Mouse (Mus musculus): ENCODE measurements around the gene Ankef1.

The Ankef1 gene

GRCm38 (mm10) chr2:136501651-136502050, at the start of gene Ankef1:
Gene Ankef1 (plus strand): TSS chr2:136501910.
- no peak for DNase-seq (ENCODE audit: low read depth)

- DNase-seq (ENCODE audit: low read depth) = no peak
Measured at GRCm38 (mm10) chr2:136456468-136456867, 45.2 kb upstream of the Ankef1 start.

GRCm38 (mm10) chr2:136456875-136457274, 44.8 kb upstream of the Ankef1 start:
- DNase-seq (ENCODE audit: low read depth) = no peak

- no peak for DNase-seq (ENCODE audit: low read depth)
Measured at GRCm38 (mm10) chr2:136477656-136478055, 24.1 kb upstream of the Ankef1 start.

- DNase-seq (ENCODE audit: low read depth) = no peak
Measured at GRCm38 (mm10) chr2:136482269-136482668, 19.4 kb upstream of the Ankef1 start.

GRCm38 (mm10) chr2:136483058-136483457, 18.7 kb upstream of the Ankef1 start:
- DNase-seq (ENCODE audit: low read depth) = no peak

GRCm38 (mm10) chr2:136484955-136485354, 16.8 kb upstream of the Ankef1 start:
- no peak for DNase-seq (ENCODE audit: low read depth)

- no peak for DNase-seq (ENCODE audit: low read depth)
Measured at GRCm38 (mm10) chr2:136485401-136485800, 16.3 kb upstream of the Ankef1 start.

- peak; percentile 74 for DNase-seq (ENCODE audit: low read depth)
Measured at GRCm38 (mm10) chr2:136485815-136486619, 15.7 kb upstream of the Ankef1 start.

- no peak for DNase-seq (ENCODE audit: low read depth)
Measured at GRCm38 (mm10) chr2:136486986-136487385, 14.7 kb upstream of the Ankef1 start.

- DNase-seq (ENCODE audit: low read depth) = no peak
Measured at GRCm38 (mm10) chr2:136511073-136511472, 9.4 kb downstream of the Ankef1 start.

GRCm38 (mm10) chr2:136511756-136512155, 10.0 kb downstream of the Ankef1 start:
- DNase-seq (ENCODE audit: low read depth) = no peak

- DNase-seq (ENCODE audit: low read depth) = no peak
Measured at GRCm38 (mm10) chr2:136512802-136513201, 11.1 kb downstream of the Ankef1 start.

- no peak for DNase-seq (ENCODE audit: low read depth)
Measured at GRCm38 (mm10) chr2:136513806-136514205, 12.1 kb downstream of the Ankef1 start.

- no peak for DNase-seq (ENCODE audit: low read depth)
Measured at GRCm38 (mm10) chr2:136515501-136515900, 13.8 kb downstream of the Ankef1 start.

- no peak for DNase-seq (ENCODE audit: low read depth)
Measured at GRCm38 (mm10) chr2:136528937-136529336, 27.2 kb downstream of the Ankef1 start.

GRCm38 (mm10) chr2:136532033-136532432, 30.3 kb downstream of the Ankef1 start:
- peak; percentile 58 for DNase-seq (ENCODE audit: low read depth)

- no peak for DNase-seq (ENCODE audit: low read depth)
Measured at GRCm38 (mm10) chr2:136558020-136558419, 56.3 kb downstream of the Ankef1 start.

- no peak for DNase-seq (ENCODE audit: low read depth)
Measured at GRCm38 (mm10) chr2:136562336-136562735, 60.6 kb downstream of the Ankef1 start.

- DNase-seq (ENCODE audit: low read depth) = no peak
Measured at GRCm38 (mm10) chr2:136570856-136571255, 69.1 kb downstream of the Ankef1 start.

- DNase-seq (ENCODE audit: low read depth) = no peak
Measured at GRCm38 (mm10) chr2:136582762-136583161, 81.1 kb downstream of the Ankef1 start.

GRCm38 (mm10) chr2:136588811-136589210, 87.1 kb downstream of the Ankef1 start:
- DNase-seq (ENCODE audit: low read depth) = no peak

GRCm38 (mm10) chr2:136596451-136596850, 94.7 kb downstream of the Ankef1 start:
- DNase-seq (ENCODE audit: low read depth) = no peak

- DNase-seq (ENCODE audit: low read depth) = no peak
Measured at GRCm38 (mm10) chr2:136598743-136599142, 97.0 kb downstream of the Ankef1 start.
